Mouse (Mus musculus) testis, adult 2 months (tissue): ENCODE data around the gene Lce3c.

Source experiments
- CTCF ChIP-seq: fragments of 200-500 bp; IDR thresholded peaks from 2 replicates; pipeline ENCODE4 v1.5.1; 2012; ENCODE audit warnings: low read depth, mild to moderate bottlenecking, inconsistent platforms, low read length, moderate library complexity; ENCODE audit not compliant: control insufficient read depth, insufficient read depth, insufficient replicate concordance
- POLR2A ChIP-seq: fragments of 200-500 bp; IDR thresholded peaks from 2 replicates; pipeline ENCODE4 v1.6.1; 2012; ENCODE audit warnings: low read depth, mild to moderate bottlenecking, inconsistent platforms, low read length, moderate library complexity; ENCODE audit not compliant: control insufficient read depth

DNA sequence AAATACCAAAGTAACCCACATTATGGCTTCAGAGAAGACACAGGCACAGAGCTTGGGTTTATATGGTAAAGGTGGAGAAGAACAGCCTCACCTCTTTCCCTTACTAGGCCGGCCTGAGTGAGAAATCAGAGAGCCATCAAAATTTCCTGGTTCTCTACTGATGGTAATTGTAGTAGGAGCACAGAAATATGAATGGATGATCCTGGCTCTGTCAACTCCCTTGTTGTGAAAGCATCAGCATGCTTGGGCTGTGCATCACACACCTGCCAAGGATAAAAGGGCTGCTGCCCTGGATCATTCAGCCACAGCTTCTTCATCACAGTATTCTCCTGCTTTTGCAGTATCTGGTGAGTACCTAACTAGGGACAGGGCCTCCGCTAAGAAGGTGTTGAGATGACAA lies 22.5 kb downstream of the Lce3c start, which contains the start of gene Lce3e:
- TF ChIP-seq POLR2A = no peak
- TF ChIP-seq CTCF = no peak
